Mouse (Mus musculus): ENCODE measurements around the gene Rnf8.
A peak's percentile ranks its signal among the peaks of the same experiment; 100 is the strongest.
"Not testable (repeated sequence)": the region's sequence is repeated elsewhere in the genome, so short reads cannot be mapped to it uniquely, and the experiment has no call there.

Rnf8 gene

GRCm38 (mm10) chr17:29614115-29615023, at the start of gene Rnf8, which contains the start of gene Gm28043:
Rnf8 (plus strand) TSS chr17:29614790.
Gm28043 (plus strand) TSS chr17:29614876.
- DNase-seq (ENCODE audit: low spot score in 2 of 2): peak; percentile 90 to 91

DNA sequence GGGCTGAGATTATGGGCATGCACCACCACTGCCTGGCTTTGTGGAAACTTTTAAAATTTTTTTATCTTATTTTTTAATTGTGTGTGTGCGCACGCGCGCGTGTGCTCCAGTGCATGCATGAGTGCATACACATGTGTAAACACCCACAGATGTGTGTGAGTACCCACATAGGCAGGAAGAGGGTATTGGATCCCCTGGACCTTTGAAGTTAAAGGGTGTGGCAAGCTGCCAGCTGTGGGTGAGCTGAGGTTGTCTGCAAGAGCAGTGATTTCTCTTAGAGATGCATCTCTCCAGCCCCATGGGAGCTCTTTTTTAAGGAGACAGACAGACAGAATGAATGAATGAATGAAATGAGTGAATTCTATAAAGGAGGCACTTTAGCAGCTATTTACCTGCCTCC, 49.1 kb upstream of the Rnf8 start:
- no peak for DNase-seq (ENCODE audit: low spot score in 2 of 2)

- DNase-seq (ENCODE audit: low spot score in 2 of 2): no peak
These were observed 46.2 kb upstream of the Rnf8 start for GRCm38 (mm10) chr17:29568435-29568834.

GRCm38 (mm10) chr17:29569831-29570230, 44.8 kb upstream of the Rnf8 start:
- no peak for DNase-seq (ENCODE audit: low spot score in 2 of 2)

DNA sequence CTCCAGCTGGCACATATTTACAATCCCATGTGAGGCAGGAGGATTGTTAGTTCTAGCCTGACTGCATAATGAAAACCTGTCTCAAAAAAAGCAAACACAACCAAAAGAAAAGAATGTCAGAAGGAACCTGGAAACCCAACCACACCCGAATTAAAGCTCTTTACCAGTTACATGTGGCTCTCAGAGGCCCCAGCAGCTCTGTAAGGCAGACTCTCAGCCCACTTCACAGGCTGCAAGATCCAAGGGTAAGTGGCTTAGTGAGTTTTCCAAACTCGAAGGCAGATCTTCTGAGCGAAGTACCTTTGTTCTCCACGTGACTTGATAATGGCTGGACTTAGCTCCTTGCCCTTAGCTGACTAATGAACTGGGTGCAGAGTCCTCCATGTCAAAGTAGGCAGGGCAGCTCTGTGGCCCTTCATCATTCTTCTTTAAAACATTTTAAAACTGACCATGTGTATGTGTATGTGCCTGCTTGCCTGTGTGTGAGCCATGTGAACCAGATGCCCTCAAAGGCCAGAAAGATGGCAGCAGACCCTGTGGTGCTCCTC, 34.9 kb upstream of the Rnf8 start:
- DNase-seq (ENCODE audit: low spot score in 2 of 2): no peak

GRCm38 (mm10) chr17:29583569-29583968, 31.0 kb upstream of the Rnf8 start:
- no peak for DNase-seq (ENCODE audit: low spot score in 2 of 2)

DNA sequence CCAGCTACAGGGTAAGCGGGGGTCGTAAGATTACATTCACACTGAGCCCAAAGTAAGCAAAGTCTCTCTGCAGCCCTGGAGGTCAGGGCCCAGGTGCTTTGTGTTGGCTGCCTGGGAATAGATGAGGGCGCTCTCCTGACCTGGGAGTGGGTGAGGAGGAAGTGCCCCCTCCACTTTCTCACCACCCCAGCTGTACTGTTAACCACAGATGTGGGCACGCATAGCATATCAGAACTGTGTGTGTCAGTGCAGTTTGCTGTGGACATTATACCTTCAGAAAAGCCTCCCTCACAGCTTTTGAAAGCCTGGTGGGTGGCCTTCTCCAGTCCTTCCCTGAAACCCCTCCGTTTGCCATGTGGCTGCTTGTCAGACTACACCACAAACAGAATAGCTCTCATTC, 30.3 kb upstream of the Rnf8 start:
- DNase-seq (ENCODE audit: low spot score in 2 of 2): no peak

DNA sequence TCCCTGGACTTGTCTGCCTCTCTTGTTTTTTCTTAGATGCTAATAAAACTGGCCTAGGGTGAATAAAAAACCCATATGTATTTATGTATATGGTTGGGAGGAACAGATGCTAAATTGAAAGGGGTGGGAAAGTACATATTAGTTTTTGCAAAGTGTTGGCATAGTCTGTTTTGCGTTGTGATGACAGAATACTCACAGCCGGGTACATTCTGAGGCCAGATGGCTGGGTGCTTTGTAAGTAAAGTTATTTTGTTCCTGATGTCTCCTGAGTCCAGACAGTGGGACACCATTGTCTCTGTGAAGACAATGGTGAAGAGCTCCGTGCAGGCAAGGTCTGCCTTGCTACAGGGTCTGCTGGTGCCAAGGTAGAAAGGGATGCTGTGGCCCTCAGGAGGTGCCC, 29.9 kb upstream of the Rnf8 start:
- no peak for DNase-seq (ENCODE audit: low spot score in 2 of 2)

DNA sequence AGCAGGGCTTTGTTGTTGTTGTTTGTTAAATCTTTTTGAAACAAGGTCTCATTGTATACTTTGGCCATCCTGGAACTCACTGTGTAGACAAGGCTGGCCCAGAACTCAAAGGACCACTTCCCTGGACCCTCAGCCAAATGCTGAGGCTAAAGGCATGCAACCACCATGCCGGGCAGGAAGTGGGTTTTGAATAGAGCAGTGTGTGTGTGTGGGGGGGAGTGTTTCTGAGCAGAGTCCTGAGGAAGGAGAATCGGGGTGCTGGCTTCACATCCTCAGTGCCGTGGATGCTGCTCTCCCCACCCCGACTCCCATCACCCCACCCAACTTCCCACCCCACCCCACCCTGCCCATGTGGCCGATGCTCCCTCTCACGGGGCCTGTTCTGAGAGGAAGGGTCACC, 29.1 kb upstream of the Rnf8 start:
- no peak for DNase-seq (ENCODE audit: low spot score in 2 of 2)

DNA sequence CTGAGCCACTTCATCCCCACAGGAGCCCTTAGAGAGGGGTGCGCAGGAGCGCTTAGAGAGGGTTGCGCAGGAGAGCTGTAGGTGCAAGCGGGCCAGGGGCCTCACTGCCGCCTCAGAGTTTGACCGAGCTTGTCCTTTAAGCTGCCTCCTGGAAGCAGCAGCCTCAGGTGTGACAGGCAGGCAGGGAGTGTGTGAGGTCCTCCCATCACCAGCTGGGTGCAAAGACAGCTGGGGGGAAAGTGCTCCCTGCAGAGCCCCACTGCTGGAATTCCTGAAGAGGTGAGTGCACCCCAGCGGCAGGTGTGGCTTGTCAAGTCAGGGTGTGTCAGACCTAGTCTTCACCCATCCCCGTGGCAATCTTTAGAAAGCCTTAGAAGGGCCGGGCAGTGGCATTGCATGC, 27.7 kb upstream of the Rnf8 start:
- no peak for DNase-seq (ENCODE audit: low spot score in 2 of 2)

DNA sequence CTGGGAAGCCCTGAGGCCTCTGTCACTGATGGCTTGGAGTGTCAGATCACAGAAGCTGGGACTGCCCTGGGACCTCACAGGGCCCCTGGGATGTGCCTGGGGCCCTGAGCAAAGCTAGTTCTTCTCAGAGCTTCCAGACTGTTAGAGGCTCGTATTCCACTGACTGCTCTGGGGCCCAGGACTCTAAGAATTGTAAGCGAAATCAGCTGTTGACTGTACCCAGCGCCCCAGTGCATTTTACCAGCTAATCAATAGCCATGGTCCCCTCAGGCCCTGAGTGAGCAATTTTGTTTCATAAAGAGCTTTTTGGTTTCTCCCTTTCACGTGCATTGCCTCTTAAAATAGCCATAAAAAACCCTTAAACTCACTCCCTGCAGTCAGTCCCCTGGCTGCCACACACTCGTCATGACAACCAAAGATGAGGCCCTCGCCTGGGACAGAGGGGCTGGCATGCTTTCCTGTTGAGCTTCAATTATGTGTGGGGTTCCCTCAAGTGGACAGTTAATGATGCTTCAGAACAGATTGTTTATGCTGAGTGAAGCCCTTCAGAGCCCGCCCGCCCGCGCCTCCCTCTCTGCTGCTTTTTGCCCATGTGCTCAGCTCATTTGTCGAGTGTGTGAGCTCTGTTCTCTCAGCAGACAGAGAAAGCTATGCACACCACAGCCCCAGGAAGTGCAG, 25.2 kb upstream of the Rnf8 start:
- peak in 1 of 2 experiments; percentile 19 for DNase-seq (ENCODE audit: low spot score in 2 of 2)

GRCm38 (mm10) chr17:29595891-29596770, 18.5 kb upstream of the Rnf8 start:
- DNase-seq (ENCODE audit: low spot score in 2 of 2): no peak

DNA sequence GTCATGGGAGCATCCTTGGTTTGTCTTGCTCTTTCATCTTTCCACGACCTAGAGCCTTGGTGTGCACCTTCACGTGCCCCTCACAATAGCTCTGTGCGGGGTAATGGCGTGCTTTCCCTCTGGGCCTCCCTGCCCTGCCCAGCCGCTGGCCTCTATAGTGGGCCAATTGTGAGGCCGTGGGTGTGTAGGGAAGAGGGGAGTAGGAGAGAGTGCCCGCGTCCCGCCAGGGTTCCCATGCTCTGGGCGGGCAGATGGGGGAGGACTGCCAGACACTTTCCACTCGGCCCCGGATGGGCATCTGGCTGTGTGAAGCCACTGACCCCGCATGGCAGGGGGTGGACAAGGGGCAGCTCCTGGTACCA, 17.8 kb upstream of the Rnf8 start:
- DNase-seq (ENCODE audit: low spot score in 2 of 2): no peak

GRCm38 (mm10) chr17:29599051-29599450, 15.5 kb upstream of the Rnf8 start:
- no peak for DNase-seq (ENCODE audit: low spot score in 2 of 2)

DNA sequence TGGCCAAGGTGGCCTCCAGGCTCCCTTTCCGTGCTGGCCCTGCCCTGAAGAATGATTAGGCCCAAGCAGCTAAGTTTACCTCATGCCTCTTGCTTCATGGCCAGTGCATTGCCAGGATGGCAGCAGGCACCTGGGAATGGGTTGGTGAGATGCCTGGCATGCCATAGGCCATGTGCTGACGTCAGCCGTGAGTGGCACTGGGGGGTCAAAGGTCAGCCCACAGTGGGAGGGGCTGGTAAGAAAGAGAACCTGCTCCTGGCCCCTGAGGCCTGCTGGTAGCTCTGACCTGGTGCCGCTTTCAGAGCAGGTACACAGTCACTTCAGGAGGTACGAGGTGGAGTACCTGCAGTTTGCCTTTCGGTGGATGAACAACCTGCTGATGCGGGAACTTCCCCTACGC, 15.1 kb upstream of the Rnf8 start:
- DNase-seq (ENCODE audit: low spot score in 2 of 2): no peak

- DNase-seq (ENCODE audit: low spot score in 2 of 2): no peak
These were observed 13.2 kb upstream of the Rnf8 start for GRCm38 (mm10) chr17:29601391-29601790.

DNA sequence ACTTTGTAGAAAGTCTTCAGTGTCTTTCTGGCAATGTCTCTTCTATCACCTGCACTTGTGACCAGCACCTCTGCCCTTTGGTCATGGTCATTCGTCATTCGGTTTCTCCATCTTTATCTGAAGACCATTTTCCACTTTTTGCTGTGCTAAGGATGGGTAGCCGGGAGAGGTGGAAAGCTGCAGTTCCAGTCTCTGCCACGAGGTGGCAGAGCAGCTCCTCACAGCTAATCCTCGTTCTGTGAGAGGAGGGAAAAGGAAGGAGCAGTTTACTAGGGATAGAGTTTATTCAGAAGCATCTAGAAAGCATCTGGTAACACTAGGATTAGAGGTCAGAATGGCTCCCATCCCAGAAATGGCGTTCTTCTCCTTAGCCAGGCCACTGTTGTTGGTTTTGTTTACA, 11.3 kb upstream of the Rnf8 start:
- peak; percentile 44 to 50 for DNase-seq (ENCODE audit: low spot score in 2 of 2)

DNA sequence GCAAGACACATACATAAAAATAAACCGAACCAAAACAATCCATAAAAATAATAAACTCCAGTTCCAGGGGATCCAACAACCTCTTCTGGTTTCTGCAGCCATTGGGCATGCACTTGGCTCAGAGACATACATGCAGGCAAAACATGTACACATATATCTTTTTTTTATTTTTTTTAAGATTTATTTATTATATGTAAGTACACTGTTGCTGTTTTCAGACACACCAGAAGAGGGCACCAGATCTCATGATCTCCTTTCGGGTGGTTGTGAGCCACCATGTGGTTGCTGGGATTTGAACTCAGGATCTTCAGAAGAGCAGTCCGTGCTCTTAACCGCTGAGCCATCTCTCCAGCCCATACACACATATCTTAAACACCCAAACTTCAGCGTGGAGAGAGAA, 1.1 kb upstream of the Rnf8 start:
- not testable (repeated sequence) for DNase-seq (ENCODE audit: low spot score in 2 of 2)

GRCm38 (mm10) chr17:29615024-29615551, 498 bp downstream of the Rnf8 start:
- DNase-seq (ENCODE audit: low spot score in 2 of 2): no peak

- peak in 1 of 2 experiments; percentile 46 for DNase-seq (ENCODE audit: low spot score in 2 of 2)
These were observed 1.0 kb downstream of the Rnf8 start for GRCm38 (mm10) chr17:29615616-29616015.

DNA sequence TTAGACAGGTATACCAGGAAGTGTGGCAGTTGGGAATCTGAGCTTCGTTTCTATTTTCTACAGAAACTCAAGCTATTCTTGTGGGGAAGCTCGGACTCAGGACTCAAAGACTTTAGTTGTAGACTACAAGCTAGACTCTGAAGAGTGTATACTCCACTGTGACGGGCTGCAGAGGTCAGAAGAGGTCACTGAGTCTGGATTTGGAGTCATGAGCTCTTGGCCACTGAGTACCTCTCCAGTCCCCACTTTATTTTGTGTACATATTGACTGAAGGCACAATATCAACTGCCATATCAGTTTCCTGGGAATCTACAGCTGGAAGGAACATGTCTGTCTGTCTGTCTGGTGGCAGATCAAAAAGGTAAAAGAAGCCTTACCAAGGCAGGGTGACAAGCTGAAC, 4.6 kb downstream of the Rnf8 start:
- DNase-seq (ENCODE audit: low spot score in 2 of 2): no peak

DNA sequence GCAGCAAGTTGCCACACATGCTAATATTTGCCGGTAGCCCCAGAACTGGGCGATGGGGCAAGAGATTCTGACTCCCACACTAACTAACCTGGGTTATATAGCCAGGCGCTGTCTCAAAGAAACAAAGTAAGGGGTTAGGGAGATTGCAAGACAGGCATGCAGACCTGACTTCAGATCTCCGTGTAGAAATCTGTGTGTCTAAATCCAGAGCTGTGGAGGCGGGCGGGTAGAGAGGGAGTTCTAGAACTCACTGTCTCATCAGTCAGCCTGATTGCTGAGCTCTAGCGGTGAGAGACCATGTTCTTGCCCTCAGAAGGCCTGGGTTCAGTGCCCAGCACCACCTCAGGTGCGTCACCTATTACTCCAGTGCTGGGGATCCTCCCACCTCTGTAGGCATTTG, 8.9 kb downstream of the Rnf8 start:
- no peak for DNase-seq (ENCODE audit: low spot score in 2 of 2)
